Mouse (Mus musculus) leukemia stem cell, adult 10-12 weeks (primary cell): Measurements from ENCODE around the gene Gpr174. TPM values are rescaled to one million over a fixed set of nuclear protein-coding genes. Genes with fewer than 3 reads are reported as not detected.

Source experiments
- polyA plus RNA-seq: library from polyadenylated mRNA; stranded (reverse); fragments of >175 nt; gene quantifications from 2 replicates; pipeline ENCODE4 v1.2.3, GENCODE M21; 2012; ENCODE audit warnings: low replicate concordance

Gpr174 gene
- 0.11 TPM in 1 of 2 replicates, not detected in the other for polyA plus RNA-seq

GRCm38 (mm10) chrX:107255486-107256227, at the start of gene Gpr174:
Gpr174 (plus strand) TSS chrX:107255878.

Other genes with a start within 250 kb of the Gpr174 start
- 0.28 and 1.1 TPM in 2 replicates for gene P2ry10, start 167.4 kb upstream of the Gpr174 start, polyA plus RNA-seq
- gene P2ry10b, start 107.0 kb upstream of the Gpr174 start, polyA plus RNA-seq = 0.07 and 1.3 TPM in 2 replicates
- 0.14 TPM in 1 of 2 replicates, not detected in the other for gene Itm2a, start 147.5 kb downstream of the Gpr174 start, polyA plus RNA-seq